Mouse (Mus musculus) adrenal gland, adult 18-20 months (tissue): Measurements from ENCODE around the gene Rbm7. TPM values are rescaled to one million over a fixed set of nuclear protein-coding genes. Genes with fewer than 3 reads are reported as not detected.
"Not testable (repeated sequence)": the region's sequence is repeated elsewhere in the genome, so short reads cannot be mapped to it uniquely, and the experiment has no call there.

Experiments used
- DNase-seq, 2 experiments: peaks; one replicate each; pipeline ENCODE4 v3.0.0; 2021 to 2022; ENCODE audit warnings: low spot score in 2 of 2
- total RNA-seq, 2 experiments: library from RNA; stranded (reverse); gene quantifications; 1 replicate in 1 of 2; 2 replicates in 1 of 2; pipeline ENCODE4 v1.2.3; 2021

Rbm7 gene
- total RNA-seq, 2 experiments from 2014 or later = 71.5 to 78.9 TPM

GRCm38 (mm10) chr9:48481214-48482134, 13.6 kb downstream of the Rbm7 start:
- no peak for DNase-seq

DNA sequence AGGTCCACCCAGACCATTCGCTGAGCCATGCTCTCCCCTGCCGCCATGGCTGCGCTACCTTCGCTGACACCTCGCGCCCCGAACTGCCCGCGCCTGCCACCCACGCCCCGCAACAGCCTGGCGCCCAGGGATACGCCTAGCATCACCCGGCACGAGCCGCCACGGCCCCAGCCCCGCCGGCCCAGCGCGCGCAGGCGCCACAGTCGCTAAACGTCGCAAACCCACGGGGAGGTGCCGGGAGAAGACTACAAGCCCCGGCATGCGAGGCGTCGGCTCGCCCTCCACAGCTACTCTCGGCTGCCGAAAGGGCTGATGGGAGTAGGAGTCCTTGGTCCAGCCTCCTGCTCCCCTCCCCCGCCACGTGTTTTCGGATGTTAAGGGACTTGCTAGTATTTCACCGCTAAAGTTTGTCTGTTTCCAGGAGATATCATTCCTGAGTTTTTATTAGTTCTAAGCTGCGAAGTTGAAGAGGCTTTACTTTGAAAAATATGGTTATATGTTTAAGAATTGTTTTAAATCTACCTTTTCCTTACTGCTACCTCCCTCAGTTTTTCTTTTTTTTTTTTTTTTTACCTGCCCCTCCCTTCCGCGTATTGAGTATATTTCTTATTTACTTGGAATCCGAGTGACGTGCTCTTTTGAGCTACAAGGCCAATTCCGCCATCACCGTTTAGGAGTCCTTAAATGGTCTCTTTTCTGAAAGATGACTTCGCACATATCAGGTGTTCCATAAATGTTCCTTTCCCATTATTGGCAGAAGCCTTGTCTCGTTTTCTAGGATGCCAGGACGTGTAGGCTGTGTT, 14.5 kb downstream of the Rbm7 start, which contains the start of gene Rexo2:
Rexo2 (minus strand) TSS at position 213 of the 803 bp plus-strand sequence.
- peak; percentile 90 to 93 for DNase-seq

DNA sequence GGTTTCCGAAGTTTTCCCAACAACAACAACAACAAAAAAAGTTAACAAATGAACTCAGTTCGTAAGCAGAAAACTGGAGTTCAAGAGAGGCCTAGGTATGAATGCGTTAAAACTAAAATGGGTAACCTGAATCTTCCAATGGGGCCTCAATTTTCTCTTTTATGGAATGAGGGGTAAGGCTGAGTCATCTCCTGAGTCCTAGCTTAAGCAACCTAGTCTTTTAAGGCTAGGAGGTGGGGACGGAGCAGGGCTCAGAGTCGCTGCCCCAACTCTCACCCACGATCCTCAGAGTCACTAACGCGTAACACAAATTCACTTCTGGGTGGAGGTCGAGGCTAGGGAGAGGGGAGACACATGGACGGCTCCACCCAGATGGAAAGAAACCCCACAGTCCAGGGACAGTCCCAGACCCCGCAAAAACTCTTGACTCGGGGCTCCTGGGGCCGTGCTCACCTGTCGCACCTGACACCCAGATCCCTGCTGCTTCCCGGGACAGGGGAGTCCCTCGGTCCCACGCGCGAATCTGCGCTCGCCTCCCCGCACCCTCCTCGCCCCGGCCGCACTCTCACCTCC, 15.2 kb downstream of the Rbm7 start:
- DNase-seq = no peak

DNA sequence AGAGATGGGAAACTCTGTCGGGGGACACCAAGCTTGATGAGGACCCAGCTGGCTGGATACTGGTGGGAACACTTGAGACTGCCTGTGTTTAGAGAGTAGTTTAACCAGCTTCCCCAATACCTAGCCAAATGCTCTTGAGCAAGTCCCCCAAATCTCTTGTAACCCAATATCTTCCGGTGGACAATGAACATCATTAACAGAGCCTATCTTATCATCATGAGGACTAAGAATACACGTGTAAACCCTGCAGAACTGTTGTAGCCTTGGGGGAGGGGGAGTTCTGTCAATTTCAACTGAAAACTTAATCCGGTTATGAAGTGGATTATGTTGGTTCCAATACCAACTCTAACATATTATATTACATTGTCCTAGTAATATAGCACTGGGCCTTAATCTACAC, 16.3 kb downstream of the Rbm7 start:
- no peak for DNase-seq

DNA sequence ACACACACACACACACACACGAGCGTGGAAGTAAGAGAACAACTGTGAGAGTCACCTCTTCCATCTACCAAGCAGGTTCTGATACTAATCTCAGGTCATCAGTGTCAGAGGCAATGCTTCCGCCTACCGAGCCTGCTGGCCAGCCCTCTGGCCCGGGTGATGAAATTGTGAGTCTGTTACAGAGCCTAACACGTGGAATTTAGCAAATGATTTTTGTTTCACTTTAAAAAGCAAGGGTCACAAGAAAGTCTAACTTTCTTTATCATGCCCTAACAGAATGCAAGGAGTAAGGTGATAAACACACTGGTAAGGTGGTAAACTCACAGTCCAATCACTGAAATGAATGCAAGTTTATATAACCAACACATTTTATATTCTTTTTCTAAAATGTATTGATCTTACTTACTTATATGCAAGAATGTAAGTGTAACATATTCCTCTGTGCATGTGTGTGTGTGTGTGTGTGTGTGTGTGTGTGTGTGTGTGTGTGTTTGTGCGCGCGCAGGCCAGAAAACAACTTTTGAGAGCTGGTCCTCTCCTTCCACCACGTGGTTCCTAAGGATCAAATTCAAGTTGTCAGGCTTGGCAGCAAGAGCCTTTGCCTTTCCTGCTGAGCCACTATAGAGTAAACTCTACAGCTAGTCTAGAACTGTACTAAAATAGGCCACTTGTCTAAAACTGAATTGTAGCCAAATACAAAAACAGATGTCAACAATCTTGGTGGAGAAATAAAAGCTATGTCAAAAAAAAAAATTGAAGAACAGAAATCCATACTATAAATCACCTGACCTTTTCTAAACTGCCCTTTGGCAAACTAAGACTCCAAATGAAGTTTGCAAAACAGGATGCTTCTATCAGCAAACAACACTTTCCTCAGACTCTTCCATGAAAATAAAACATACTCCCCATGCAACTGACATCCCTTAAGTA, 18.6 kb downstream of the Rbm7 start:
- DNase-seq = no peak

- no peak for DNase-seq
Observed at GRCm38 (mm10) chr9:48474367-48474766, 20.7 kb downstream of the Rbm7 start.

- no peak for DNase-seq
Observed at GRCm38 (mm10) chr9:48473131-48473530, 22.0 kb downstream of the Rbm7 start.

DNA sequence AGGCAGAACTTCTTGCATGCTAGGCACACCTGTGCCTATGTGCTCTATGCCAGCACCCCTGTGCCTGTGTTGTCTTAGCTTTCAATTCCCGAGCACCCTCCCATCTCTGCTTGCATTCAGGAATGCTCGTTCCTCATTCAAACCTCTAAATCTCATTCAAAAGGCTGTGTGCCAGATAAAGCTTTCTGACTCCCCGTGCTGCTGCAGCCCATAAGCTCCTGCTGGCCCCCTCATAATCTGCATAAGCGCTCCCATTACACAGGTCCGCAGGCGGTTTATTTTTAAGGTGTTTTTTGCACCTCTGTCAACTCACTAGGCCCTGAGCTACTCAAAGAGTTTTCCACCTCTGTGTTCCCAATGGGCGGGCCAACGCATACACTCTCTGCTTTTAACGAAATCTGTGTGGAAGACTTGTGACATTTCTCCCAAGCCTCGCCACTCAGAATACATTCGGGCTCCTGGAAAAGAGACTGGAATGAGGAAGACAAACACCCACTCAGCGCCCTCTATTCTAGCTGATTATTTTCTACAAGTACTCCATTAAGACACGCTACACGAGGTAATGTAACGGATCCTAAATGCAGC, 22.6 kb downstream of the Rbm7 start:
- no peak for DNase-seq

DNA sequence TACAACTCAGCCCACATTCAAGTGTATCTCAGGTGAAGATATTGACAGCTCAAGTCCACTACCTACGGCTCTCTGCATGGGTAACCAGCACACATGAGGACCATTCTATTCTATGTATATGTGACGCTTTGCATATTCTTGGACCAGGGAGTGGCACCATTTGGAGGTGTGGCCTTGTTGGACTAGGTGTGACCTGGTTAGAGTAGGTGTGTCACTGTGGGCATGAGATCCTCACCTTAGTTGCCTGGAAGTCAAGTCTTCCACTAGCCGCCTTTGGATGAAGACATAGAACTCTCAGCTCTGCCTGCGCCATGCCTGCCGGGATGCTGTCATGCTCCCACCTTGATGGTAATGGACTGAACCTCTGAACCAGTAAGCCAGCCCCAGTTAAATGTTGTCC, 27.6 kb downstream of the Rbm7 start:
- DNase-seq = not testable (repeated sequence)

DNA sequence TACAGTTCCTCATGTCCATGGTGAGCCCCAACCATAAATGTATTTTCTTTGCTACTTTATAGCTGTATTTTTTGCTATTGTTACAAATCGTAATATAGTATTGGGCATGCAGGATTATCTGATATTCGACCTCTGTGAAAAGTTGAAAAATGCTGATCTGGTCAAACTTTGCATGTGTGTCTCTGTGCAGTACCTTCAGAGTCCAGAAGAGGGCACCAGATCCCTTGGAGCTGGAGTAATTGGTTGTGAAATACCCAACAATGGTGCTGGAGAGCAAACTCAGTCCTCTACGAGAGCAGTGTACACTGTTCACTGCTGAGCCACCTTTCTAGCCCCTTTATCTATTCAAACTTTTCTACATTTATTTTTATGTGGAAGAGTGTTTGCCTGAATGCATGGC, 28.3 kb downstream of the Rbm7 start:
- DNase-seq = peak; percentile 75 to 79

DNA sequence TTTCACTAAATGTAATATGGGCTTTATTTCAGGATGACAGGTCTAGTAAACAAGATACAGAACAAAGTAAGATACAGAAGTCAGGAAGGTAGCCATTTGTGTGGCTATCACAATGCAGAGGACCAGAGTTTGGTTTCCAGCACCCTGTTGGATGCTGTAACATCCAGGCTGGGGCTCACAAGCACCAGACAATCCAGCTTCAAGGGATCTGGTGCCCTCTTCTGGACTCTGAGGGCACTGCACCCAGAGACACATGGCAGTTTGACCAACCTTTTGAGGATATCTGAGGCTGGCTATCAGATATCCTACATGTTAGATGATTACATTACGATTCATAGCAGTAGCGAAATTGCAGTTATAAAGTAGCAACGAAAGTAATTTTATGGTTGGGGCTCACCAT, 29.4 kb downstream of the Rbm7 start:
- no peak for DNase-seq

DNA sequence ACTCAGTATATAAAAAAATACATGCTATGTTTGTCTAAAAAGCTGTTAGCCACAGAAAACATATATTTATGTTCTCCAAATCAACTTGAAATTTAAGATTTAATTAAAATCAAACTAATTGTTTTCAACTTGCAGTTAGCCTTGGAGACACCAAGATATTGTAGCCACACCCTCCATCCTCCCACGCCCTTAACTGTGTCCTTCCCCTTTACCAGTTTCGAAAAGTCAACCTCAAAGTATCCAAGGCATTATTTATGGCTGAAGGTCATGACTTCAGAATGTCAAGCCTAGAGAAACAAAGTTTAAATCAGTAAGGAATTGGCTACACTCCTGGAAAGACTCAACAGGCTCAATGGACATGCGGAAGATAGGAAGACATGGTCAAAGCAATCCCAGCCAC, 33.6 kb downstream of the Rbm7 start:
- DNase-seq = no peak

DNA sequence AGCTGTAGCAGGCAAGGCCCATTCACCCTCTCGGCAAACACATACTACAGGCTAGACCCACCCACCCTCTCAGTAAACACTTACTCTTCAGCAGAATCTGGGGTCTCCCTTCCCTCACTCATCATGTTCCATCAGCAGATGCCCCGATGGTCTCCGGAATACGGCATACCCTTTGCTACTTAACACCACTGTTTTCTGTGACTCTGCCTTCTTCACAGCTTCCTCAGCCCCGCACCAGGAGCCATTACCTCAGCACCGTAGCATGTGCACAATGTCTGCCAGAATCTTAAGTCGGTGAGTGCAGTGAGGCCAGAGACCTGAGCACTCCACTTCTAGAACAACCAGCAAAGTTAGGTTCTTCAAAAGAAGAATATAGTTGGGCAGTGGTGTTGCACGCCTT, 34.4 kb downstream of the Rbm7 start:
- DNase-seq = no peak

- no peak for DNase-seq
Observed at GRCm38 (mm10) chr9:48459391-48459790, 35.7 kb downstream of the Rbm7 start.

DNA sequence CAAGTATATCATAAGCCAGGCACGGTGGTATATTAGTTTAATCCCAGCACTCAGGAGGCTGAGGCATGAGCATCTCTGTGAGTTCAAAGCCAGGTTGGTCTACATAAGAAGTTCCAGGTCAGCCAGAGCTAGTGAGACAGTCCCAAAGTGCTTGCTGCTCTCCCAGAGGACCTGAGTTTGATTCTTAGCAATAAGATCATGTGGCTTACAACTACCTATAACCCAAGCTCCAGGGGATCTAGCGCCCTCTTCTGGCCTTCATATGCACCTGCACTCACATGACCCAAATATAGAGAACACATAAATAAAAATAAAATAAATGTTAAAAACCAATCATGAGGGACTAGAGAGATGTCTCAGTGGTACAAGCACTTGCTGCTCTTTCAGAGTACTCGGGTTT, 36.2 kb downstream of the Rbm7 start:
- DNase-seq = no peak

- DNase-seq = no peak
Observed at GRCm38 (mm10) chr9:48455961-48456360, 39.1 kb downstream of the Rbm7 start.

- no peak for DNase-seq
Observed at GRCm38 (mm10) chr9:48450066-48450465, 45.0 kb downstream of the Rbm7 start.

GRCm38 (mm10) chr9:48447783-48448209, 47.3 kb downstream of the Rbm7 start:
- DNase-seq = no peak

DNA sequence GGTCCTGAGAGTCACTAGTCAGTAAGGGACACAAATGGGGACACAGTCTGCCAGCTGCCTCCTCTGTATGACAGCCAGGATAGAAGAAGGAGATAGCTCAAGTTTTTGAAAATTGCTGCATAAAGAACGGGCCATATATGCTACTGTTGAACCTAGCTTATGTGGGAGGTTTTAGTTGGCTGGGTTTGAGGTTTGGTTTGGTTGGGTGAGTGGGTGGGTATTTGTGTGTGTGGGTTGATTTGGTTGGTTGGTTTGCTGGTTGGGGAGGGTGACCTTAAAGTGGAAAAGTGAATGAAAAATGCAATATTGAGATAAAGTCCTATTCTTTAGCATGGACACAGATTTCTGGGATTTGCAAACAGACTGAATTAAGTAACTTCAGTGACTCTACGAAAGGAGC, 50.3 kb downstream of the Rbm7 start:
- DNase-seq = no peak

DNA sequence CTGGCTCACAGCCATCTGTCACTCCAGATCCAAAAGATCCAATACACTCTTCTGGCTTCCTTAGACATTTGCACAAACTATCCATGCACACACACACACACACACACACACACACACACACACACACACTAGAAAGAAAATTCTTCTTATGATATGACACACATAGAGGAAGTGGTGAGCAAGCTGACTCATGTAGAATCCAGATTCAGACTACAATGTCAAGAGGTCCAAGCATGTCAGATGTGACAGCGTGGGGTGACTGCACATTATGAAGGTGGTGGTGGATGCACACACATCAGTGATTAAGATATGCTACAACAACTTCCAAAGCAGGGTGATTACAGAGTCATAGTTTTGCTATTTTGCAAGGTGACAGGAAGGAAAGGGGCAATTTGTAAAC, 51.2 kb downstream of the Rbm7 start:
- DNase-seq = no peak
